Mouse (Mus musculus): ENCODE results near the gene Fam76a.

GRCm38 (mm10) chr4:132898197-132898596 lies 24.2 kb downstream of the Fam76a start:
- no peak for TF ChIP-seq TAL1 (IDR thresholded peaks at IDR 0.05; ENCODE audit: low read length)
- TF ChIP-seq GATA1 (IDR thresholded peaks at IDR 0.05; ENCODE audit: low read length) = no peak
